Mouse (Mus musculus) embryonic stem cell, embryonic (primary cell): ENCODE measurements around the gene Cd80.

Experiments used
- CTCF ChIA-PET, 4 experiments: fragments of 300-600 bp in 2 of 4; fragments of 350-600 bp in 2 of 4; sonication (Branson Sonifier 250); formaldehyde crosslinking; loops; one replicate each; lab custom pipeline; 2022; ENCODE audit warnings: inconsistent platforms in 2 of 4; lab: Charles Lee
- POLR2A ChIA-PET, 4 experiments: fragments of 300-600 bp in 2 of 4; fragments of 350-600 bp in 2 of 4; sonication (Branson Sonifier 250); formaldehyde crosslinking; loops; one replicate each; lab custom pipeline; 2022; ENCODE audit warnings: antibody characterized with exemption in 4 of 4, inconsistent platforms in 1 of 4; lab: Charles Lee

Gene Cd80

DNA sequence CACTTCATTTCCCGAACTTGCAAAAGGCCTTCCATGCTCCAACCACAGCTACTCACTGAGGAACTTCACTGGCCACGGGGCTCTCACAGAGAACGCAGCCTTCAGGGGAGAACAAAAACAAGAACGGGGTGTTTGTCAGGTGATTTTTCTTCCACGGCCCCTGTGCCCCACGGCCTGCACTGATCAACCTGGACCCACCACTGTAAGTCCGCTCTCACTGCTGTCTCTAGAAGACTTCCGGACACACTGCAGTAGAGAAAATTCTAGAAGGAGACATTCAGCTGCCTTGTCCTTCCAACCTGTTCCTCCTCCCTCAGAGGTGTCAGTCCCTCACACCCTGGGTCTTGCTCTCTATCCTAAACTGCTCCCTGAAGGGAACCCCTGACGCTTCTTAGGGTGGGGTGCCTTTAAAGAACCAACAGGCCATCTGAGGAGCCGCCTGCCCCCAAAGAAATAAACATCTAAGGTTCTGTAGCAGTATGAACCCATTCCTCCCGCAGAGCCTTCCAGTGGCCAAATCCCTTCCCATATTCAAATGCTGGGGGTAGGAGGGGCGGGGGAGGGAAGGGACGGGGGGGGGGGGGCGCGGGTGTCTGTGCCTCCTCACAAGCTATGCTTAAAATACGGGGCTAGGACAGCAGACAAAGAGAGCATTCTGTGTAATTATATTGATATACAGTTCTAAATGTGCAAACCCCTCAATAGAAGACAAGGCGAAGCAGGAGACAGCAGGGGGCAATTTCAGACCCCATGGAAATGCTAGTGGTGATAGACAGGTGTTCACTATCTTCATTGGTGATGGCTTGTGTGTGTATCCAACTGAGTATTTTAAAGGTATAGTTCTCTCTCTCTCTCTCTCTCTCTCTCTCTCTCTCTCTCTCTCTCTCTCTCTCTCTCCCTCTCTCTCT lies at the start of gene Cd80:
Cd80 (plus strand) TSS at position 51 of the 908 bp plus-strand sequence.
- POLR2A ChIA-PET: interaction anchor here in 2 of 4 experiments (0.6 to 25.5 kb wide), 16 partner anchors 6 to 285 kb away, joined by 3 to 500 read pairs (median 4); partner anchors contain the start of genes Adprh (in 1 of the 2), Cd80 (in 1 of the 2), Maats1 (in 1 of the 2) and Pla1a (in 1 of the 2)
- CTCF ChIA-PET: interaction anchor here in 3 of 4 experiments (0.6 to 1.4 kb wide), 4 partner anchors 51 to 149 kb away, joined by 3 to 4 read pairs (median 3); no protein-coding TSS in a partner anchor

GRCm38 (mm10) chr16:38406293-38406692 lies 49.1 kb upstream of the Cd80 start:
- CTCF ChIA-PET: interaction anchor here in 2 of 4 experiments (0.6 to 1.4 kb wide), 2 partner anchors 61 to 77 kb away, joined by 3 read pairs; no protein-coding TSS in a partner anchor
- POLR2A ChIA-PET: interaction anchor here in 3 of 4 experiments (0.7 to 6.7 kb wide), 52 partner anchors 9 to 318 kb away, joined by 3 to 104 read pairs (median 6); partner anchors contain the start of genes Adprh (in 3 of the 3), Cox17 (in 2 of the 3), Gm21987 (in 2 of the 3) and Maats1 (in 2 of the 3)

GRCm38 (mm10) chr16:38406708-38407107 lies 48.7 kb upstream of the Cd80 start:
- CTCF ChIA-PET: interaction anchor here (0.6 to 1.4 kb wide), 5 partner anchors 12 to 493 kb away, joined by 3 to 5 read pairs (median 3); no protein-coding TSS in a partner anchor
- POLR2A ChIA-PET: interaction anchor here (0.5 to 6.7 kb wide), 66 partner anchors 8 to 318 kb away, joined by 3 to 104 read pairs (median 5); partner anchors contain the start of genes Adprh (in 3 of the 4), Cox17 (in 2 of the 4), Gm21987 (in 2 of the 4) and Maats1 (in 2 of the 4)

DNA sequence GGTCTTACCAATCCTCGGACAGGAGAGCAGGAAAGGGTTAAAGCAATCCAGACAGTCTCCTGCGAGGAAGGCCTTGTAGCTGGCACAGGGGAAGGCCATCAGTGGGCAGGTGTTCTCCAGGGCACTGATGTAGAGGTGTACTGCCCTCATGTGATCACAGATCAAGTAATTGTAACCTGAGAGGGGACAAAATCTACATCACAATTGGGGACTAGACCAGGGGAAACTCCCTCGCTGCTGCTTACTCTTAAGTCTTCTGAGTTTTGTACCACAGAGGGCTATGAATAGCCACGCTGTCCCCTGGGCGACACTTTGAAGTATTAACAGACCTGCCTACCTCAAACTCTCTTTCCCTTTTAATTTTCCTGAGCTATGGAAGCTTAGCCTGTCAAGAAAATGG lies 47.8 kb upstream of the Cd80 start:
- ChIA-PET CTCF (interaction anchor here in 3 of 4 experiments (0.6 to 1.4 kb wide), 5 partner anchors 13 to 134 kb away, joined by 3 to 6 read pairs (median 4); no protein-coding TSS in a partner anchor), POLR2A (interaction anchor here (0.6 to 6.7 kb wide), 63 partner anchors 7 to 319 kb away, joined by 3 to 104 read pairs (median 4); partner anchors contain the start of genes Adprh (in 2 of the 4), Pla1a (in 2 of the 4), Cd80 (in 1 of the 4) and Gsk3b (in 1 of the 4))

DNA sequence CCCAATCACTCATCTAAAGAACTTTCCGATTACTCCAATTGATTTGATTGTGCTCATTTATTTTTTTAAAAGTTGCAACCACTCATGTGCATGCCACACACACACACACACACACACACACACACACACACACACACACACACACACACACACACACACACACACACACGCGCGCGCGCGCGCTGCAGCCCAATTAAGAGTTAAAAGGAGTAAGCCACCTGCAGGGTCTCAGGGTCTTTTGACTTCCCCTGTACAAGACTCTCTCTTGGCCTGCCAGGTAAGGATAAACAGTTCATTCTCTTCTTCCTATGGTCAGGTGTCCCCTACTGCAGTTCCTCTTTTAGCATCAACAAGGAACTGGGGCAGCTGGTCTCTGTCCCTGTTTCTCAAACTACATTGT lies 46.9 kb upstream of the Cd80 start:
- ChIA-PET POLR2A (interaction anchor here in 3 of 4 experiments (0.9 to 6.7 kb wide), 25 partner anchors 8 to 320 kb away, joined by 3 to 104 read pairs (median 11); partner anchors contain the start of genes Adprh (in 2 of the 3), Gsk3b (in 1 of the 3), Pla1a (in 1 of the 3) and Tmem39a (in 1 of the 3)), CTCF (interaction anchor here in 1 of 4 experiments (0.7 kb wide), 1 partner anchor 37 kb away, joined by 6 read pairs; no protein-coding TSS in a partner anchor)

- ChIA-PET POLR2A (interaction anchor here in 3 of 4 experiments (0.6 to 3.8 kb wide), 34 partner anchors 8 to 86 kb away, joined by 3 to 41 read pairs (median 4); partner anchors contain the start of genes Pla1a (in 2 of the 3) and Adprh (in 1 of the 3)), CTCF (interaction anchor here in 1 of 4 experiments (1.4 kb wide), 1 partner anchor 15 kb away, joined by 3 read pairs; no protein-coding TSS in a partner anchor)
Observed at GRCm38 (mm10) chr16:38414953-38415352, 40.4 kb upstream of the Cd80 start.

DNA sequence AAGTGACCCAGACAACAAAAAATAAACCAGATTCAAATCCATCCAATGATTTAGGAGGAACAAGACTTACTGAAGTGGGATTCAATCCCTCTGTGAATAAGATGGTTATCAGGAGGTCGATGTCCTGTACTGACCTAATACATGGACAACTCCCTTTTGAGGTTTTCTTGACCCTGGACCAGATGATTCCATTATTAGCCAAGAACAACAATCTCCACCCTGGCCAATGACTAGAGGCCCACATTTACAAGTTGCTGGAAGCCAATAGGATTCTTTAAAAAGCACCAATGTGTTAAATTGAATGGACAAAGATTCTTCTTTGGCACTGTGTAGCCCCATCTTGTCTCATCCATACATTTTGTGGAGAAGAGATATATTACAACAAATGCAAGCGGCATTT lies 30.0 kb upstream of the Cd80 start:
- CTCF ChIA-PET: no interaction called here
- POLR2A ChIA-PET: interaction anchor here in 2 of 4 experiments (0.6 to 2.9 kb wide), 6 partner anchors 8 to 337 kb away, joined by 3 to 12 read pairs (median 4); partner anchors contain the start of genes Gsk3b (in 1 of the 2) and Pla1a (in 1 of the 2)

GRCm38 (mm10) chr16:38425799-38426198 lies 29.6 kb upstream of the Cd80 start:
- POLR2A ChIA-PET: interaction anchor here in 2 of 4 experiments (0.6 to 5.6 kb wide), 2 partner anchors 10 to 109 kb away, joined by 3 to 41 read pairs; no protein-coding TSS in a partner anchor
- CTCF ChIA-PET: no interaction called here

GRCm38 (mm10) chr16:38431446-38432185 lies 23.7 kb upstream of the Cd80 start:
- ChIA-PET POLR2A (interaction anchor here in 3 of 4 experiments (0.7 to 5.6 kb wide), 19 partner anchors 9 to 98 kb away, joined by 3 to 41 read pairs (median 4); partner anchors contain the start of gene Adprh (in 1 of the 3)), CTCF (interaction anchor here in 1 of 4 experiments (0.6 kb wide), 1 partner anchor 22 kb away, joined by 5 read pairs; no protein-coding TSS in a partner anchor)

DNA sequence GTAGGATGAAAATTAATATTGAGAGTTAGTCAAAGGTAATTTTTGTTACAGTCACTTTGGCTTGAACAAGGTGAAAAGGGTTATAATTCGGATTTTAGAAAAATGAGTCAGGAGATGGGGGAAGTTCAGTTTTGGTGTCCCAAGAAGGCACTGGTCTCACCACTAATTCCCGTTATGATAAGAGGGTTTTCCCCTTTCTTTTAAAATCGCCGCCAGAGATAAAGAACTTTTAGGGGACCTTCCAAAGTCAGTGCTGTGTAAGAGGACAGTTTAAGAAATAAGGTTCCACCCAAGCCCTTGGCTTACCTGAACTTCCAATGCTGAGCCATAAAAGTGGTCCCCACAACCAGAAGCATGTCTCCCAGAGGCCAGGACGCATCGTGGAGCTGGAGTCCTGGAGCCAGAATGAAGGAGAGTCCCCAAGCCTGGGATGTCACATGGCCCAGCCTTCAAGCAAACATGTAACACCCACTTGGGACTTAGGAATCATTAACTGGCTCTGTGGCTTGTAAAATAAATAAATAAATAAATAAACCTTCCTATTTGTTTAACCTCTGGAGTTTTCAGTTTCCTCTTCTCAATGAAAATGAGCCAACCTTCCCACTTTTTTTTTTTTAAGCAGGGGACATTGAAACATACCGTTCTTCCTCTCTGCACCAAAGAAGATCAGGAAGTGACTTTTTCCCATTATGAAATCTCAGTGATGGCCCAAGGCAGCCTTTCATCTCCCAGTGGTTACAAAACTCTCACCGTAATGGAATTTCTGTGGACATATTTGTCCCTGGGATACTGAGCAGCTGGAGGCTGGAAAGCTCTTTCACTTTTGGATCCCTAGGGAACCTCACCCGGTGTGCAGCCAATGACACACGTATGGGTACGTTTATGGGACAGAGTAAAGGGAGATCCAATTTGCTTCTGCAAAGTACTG lies 22.6 kb upstream of the Cd80 start, which contains the start of gene Pla1a:
Pla1a (minus strand) TSS at position 648 of the 928 bp plus-strand sequence.
- POLR2A ChIA-PET: interaction anchor here in 3 of 4 experiments (0.6 to 3.8 kb wide), 31 partner anchors 9 to 171 kb away, joined by 3 to 39 read pairs (median 4); partner anchors contain the start of genes Adprh (in 2 of the 3), Maats1 (in 1 of the 3) and Popdc2 (in 1 of the 3)
- CTCF ChIA-PET: interaction anchor here in 2 of 4 experiments (0.6 to 1.2 kb wide), 2 partner anchors 86 to 280 kb away, joined by 3 read pairs; partner anchors contain the start of genes Arhgap31 (in 1 of the 2), Cox17 (in 1 of the 2) and Gm21987 (in 1 of the 2)

DNA sequence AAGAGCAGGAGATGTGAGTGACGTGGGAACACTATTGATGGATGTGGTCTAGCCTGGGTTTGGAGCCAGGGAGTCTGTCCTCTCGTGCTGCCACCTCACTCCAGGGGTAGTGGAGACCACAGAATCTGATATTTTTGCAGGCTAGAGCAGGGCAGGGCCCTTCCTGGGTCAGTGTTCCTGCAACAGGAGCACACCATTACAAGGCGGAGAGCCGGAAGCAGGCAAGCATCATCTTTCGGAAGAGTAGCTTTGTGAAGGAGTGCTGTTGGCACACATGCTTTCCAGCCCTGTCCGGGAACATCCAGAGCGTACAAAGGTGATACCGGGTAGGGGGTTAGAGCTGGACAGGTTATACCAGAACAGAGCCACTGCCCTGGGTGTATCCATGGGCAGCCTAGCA lies 21.8 kb upstream of the Cd80 start:
- ChIA-PET POLR2A (interaction anchor here in 3 of 4 experiments (0.6 to 3.8 kb wide), 25 partner anchors 9 to 170 kb away, joined by 3 to 39 read pairs (median 4); partner anchors contain the start of genes Adprh (in 2 of the 3), Maats1 (in 1 of the 3) and Popdc2 (in 1 of the 3)), CTCF (interaction anchor here in 2 of 4 experiments (0.6 to 1.2 kb wide), 2 partner anchors 87 to 280 kb away, joined by 3 read pairs; partner anchors contain the start of genes Arhgap31 (in 1 of the 2), Cox17 (in 1 of the 2) and Gm21987 (in 1 of the 2))

- ChIA-PET POLR2A (interaction anchor here in 3 of 4 experiments (0.6 to 3.8 kb wide), 15 partner anchors 8 to 58 kb away, joined by 3 to 39 read pairs (median 12); partner anchors contain the start of gene Adprh (in 1 of the 3)), CTCF (no interaction called here)
Observed at GRCm38 (mm10) chr16:38434295-38434795, 21.0 kb upstream of the Cd80 start.

DNA sequence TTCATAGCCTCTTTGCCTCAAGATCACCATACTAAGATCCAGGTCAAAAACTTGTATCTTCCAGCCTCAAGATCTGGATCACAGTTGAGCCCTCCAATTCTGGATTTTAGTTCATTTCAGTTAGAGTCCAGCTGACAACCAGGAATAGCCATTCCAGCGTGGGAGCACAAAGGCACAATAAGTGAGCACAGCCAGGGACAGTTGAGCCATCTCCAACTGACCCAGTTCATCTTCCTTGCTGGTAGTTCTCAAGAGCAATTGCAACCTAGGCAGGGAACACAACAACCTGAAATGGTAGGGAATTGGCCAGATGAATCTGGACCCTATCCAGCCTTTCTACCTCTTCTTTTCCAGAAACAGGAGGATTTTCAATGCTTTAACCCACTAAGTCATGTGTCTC lies 16.2 kb upstream of the Cd80 start:
- CTCF ChIA-PET: no interaction called here
- POLR2A ChIA-PET: interaction anchor here in 3 of 4 experiments (0.6 to 25.5 kb wide), 7 partner anchors 11 to 1926 kb away, joined by 3 to 500 read pairs (median 4); partner anchors contain the start of genes Adprh (in 1 of the 3) and Cd80 (in 1 of the 3)

- POLR2A ChIA-PET: interaction anchor here in 3 of 4 experiments (1.0 to 25.5 kb wide), 6 partner anchors 9 to 46 kb away, joined by 3 to 500 read pairs (median 19); partner anchors contain the start of genes Adprh (in 2 of the 3) and Cd80 (in 1 of the 3)
- CTCF ChIA-PET: no interaction called here
Observed at GRCm38 (mm10) chr16:38440403-38440802, 15.0 kb upstream of the Cd80 start.

GRCm38 (mm10) chr16:38441611-38442010 lies 13.8 kb upstream of the Cd80 start:
- ChIA-PET POLR2A (interaction anchor here in 3 of 4 experiments (0.6 to 25.5 kb wide), 29 partner anchors 8 to 110 kb away, joined by 3 to 500 read pairs (median 7); partner anchors contain the start of genes Adprh (in 3 of the 3), Pla1a (in 2 of the 3), Cd80 (in 1 of the 3) and Timmdc1 (in 1 of the 3)), CTCF (interaction anchor here in 2 of 4 experiments (0.5 to 0.6 kb wide), 2 partner anchors 81 to 790 kb away, joined by 4 to 7 read pairs; no protein-coding TSS in a partner anchor)
